Mouse (Mus musculus): ENCODE data around the gene Tmem158.
A peak's percentile ranks its signal among the peaks of the same experiment; 100 is the strongest.

Tmem158 gene

DNA sequence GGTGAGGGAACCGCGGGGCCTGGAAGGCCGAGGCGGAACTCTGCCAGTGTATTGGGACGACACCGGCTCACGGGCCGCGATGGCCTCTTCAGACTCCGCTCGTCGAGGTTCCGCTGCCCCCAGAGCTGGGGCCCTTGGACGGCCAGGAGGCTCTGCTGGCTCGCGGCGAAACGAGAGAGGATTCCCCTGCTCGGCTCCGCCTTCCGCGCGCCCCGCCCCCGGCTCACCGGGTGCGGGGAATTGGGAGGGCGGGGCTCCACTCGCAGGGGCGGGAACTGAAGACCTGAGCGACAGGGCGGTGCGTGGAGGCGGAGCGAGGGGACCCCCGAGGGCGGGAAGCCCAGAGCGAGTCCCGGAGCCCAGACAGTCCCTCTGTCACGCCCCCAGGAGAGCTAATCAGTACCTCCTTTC, at the start of gene Tmem158:
Gene Tmem158, minus strand, starts transcription at position 154 of the 411 bp plus-strand sequence.
- peak; percentile 93 for DNase-seq

DNA sequence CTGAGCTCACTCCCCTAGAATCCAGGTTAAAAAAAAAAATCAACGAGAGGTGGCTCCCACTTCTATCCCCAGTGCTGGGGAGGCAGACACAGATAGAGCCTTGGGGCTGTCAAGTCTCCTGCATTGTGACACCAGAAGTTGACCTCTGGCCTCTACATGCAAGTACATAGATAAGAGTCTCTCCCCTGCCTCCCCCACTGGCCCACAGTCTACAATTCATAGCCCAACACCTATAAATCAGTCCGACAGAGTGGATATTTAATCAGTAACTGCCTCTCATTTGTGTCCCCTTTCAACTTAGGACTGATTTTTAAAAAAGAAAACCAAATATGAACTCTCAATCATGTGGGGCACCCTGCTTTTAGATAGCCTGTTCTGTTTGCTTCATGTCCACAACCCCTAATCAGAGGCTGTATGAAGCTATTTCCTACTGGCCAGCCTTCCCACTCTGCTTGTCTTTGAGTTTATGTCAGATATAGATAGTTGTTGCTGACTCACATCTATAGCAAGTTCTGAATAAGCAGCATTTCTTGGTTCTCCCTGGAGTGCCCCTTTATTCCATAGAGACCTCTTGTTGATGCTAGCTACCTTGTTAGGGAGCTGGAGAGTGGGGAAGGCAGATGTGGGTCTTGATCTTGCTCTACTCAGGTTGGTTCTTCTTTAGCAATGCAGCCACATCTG, 49.3 kb upstream of the Tmem158 start:
- DNase-seq = no peak

DNA sequence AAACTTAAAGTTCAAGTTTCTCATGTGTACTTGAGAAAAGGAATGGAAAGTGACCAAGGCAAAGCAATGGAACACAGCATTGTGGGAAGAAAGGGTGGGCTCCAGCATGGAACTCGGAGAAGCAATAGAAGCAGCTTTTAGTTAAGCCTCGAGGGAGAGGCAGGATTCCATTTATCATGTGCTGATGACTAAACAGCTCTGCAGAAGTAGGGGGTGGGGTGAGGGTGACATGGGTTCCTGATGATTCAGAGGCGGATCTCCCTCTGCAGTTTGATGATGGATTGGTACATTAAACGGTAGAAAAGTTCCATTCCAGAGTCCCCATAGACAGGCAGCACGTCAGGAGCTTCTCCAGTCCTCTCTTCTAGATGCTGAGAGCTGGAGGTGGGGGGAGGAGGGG, 48.5 kb upstream of the Tmem158 start:
- DNase-seq = no peak

DNA sequence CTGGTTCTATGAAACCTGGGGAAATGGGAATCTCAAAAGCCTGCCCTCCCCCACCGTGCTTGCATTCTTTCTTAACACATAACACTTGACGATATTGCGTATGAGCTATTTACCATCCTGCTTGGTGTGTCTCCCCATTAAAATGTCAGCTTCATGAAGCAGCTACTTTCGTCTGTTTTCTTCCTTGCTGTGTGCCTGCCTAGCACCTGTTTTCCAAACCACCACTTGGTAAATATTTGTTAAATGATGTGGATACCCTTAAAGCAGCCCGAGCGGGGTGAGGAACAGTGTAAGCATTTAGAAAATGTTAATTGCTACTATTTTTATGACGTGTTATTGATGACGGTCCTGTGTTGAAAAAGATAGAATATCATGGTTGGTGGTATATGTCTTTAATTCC, 44.4 kb upstream of the Tmem158 start:
- no peak for DNase-seq

DNA sequence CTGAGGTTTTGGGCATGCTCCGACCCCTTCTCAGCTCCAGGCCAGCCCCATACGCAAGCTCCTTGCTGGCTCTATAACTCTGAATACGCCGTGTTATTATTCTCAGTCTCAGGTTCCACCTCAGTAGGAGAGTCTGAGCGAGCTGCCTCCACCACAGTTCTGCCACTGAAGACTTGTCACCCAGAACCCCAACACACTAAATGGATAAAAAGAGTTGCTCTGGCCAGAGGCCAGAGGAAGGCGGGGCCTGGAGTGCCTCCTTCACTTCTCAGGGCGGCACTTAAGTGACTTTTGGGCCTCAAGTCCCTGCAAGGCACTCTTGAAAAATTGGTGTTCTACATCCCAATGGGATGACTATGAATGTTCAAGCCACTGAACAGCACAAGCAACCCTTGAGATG, 43.4 kb upstream of the Tmem158 start:
- DNase-seq = no peak

DNA sequence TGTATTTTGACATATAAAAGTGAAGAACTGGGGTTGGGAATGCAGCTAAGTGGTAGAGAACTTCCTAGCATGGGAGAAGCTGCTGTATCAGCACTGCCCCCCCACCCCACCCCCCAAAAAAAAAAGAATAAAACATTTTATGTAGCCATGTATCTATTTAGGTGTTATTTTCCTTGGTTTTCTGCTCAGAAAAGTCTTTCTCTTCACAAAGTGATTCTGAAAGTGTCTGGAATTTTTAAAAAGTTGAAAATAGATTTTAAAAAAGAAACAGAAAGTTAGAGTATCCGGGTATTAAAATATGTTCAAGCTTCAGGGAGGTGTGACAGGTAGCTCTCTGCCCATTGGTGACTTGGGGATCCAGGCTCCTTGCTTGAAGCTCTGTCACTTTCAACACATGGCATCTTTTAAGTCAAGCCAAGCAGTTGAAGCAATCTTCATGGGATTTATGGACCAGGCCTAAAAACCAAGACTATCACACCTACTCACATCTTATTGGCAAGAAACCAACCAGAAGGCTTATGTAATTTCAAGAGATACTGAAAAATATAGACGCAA, 42.3 kb upstream of the Tmem158 start:
- DNase-seq = no peak

DNA sequence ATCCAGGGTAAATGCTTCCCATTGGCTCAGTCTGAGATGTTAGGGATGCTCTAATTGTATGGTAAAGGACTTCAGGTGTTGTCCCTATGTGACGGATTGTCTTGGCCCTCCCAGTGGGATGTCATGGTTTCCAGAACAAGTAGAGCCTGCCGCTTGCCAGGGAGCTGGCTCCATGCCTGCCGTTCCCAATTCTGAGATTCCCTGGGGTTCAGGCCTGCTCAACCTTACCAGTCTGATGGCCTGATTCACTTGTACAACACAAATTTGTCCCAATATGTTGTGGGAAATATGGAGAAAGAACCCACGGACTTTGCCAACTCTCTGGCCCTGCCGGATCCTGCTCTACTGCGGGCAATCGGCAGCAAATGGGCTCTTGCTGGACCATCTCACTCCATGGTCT, 37.3 kb upstream of the Tmem158 start:
- DNase-seq = no peak

DNA sequence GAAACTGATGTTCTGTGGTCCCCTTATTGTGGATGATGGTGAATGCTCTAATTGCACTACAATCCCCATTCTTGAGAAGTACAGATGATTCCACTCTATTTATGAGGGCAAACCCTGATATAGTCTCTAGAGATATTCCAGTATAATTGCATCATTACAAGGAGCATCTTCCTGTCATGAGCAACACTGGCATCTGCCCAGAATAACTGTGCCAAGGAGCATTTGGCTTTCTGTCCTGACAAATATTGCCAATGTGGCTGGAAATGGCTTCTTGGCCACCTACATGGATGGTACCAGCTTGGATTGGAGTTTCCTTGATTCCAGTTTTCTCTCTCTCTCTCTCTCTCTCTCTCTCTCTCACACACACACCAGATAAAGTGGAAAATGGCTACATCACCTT, 35.7 kb upstream of the Tmem158 start:
- no peak for DNase-seq

DNA sequence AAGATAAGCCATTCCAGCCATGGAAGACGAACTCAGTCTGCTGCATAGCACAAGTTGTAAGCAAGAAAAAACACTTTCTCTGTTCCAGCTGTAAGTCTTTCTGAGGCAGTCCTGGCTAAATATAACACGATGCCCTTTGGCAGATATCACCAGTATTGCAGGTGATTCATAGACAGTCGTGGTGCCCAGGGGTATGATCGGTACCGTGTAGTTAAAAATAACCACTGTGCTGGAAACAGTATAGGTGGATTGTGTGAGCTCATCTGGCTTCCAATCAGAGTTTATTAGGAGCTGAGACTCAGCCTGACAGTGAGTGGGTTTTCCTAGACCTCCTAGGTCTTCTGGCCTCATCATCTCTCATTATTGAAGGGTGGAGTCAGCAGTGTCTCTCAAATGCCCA, 34.0 kb upstream of the Tmem158 start:
- no peak for DNase-seq

DNA sequence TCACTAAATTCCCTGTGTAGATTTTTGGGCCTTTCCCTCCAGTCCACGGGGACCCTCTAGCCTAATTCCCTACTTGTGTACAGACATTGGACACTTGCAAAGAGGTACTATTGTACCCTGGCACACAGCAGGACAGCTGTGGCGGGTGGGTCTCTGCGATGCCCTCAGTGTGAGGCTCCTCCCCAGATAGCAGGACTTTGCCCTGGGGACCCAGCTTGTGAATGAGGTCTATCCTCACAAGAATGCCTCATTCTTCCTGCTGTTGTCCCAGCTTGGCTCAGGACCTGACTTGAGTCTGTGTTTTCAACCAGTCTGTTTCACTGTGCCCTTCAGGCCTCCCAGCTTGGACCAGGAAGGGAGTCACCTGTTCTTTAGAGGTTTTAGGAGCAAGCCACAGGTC, 27.8 kb upstream of the Tmem158 start:
- DNase-seq = no peak

DNA sequence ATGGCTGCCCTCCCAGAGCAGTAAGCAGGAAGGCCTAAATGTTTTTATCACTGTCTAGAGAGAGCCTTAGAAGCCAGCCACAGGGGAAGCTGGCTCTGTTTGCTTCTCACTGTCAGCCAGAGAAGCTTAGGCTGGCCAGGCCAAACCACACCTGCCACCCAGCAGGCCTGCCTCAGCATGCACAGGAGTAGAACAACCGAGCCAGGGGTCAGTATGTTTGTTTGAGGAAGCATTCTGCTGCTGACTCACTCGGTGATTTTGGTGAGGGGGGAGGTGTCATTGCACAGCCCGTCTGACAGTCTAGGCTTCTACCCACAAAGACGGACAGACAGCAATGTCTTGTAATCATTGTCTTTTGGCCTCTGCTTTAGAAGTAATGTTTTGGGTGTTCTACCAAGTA, 25.1 kb upstream of the Tmem158 start:
- no peak for DNase-seq

DNA sequence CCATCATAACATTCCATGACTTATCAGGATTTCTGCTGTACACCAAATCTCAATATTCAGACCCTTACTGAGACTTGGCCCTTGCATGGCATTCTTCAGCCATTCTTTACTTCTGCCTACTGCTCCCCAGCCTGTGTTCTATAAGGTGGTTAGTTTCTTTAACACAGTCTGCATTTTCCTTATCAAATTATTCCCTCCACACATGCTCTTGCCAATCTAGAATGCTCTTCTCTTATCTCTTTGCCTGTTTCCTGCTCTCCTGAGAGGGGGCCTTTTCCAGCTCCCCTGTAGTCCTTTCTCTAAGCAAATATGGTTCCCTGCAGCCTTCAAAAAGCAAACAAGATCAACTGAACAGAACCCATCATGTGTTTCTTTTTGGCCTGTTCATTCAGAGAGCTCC, 20.2 kb upstream of the Tmem158 start:
- no peak for DNase-seq

DNA sequence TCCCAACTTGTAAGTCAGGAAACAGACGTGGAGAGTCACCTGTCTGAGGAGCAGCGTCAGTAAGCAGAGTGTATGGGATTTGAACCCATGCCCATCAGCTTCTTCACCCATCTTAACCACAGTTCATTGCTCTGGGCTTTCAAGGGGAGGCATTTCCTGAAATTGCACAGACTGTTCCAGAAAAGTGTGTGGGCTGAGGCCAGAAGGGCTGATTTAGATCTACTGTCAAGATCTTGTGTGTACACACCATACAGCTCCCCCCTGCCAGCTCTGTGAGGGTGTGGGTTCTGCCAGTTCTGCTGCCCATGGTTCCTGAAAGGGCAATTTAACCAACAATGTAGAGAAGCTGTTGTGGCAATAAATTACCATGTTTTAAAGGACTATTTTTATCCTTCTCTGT, 17.4 kb upstream of the Tmem158 start:
- DNase-seq = no peak

DNA sequence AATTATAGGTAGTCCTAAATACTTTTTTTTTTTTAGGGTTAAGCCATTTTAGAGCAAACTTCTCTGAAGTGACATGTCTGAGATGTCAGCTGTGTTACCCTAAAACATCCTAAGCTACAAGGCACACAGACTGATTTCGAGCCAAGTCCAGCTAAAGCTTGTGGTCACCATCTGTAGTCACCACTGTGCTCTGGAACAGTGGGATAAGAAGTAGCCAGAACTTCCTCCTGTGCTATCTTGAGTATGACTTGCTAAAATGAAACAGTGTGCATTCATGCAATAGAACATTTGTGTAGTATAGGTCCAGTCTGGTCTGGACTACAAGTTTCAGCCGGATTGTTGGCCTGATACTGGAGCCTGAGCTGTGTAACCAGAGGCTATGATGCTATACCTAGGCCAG, 14.8 kb upstream of the Tmem158 start:
- no peak for DNase-seq

DNA sequence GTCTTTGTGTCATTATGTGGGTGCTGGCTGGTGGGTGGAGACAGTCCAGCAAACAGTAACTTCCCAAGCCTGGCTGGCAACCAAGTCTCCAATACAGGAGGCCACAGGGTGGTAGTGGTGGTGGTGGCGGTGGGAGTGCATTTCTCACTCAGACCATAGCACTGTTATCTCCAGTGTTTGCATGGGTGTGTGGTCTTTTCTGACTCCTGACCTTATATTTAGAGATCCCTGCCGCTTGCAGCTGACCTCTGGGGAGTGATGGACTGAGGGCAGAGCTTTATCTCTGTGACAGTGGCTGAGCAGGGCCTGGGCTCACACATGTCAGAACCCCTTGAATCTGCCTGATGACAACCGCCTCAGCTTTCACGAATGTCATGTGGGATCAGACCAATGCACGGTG, 14.1 kb upstream of the Tmem158 start:
- no peak for DNase-seq

DNA sequence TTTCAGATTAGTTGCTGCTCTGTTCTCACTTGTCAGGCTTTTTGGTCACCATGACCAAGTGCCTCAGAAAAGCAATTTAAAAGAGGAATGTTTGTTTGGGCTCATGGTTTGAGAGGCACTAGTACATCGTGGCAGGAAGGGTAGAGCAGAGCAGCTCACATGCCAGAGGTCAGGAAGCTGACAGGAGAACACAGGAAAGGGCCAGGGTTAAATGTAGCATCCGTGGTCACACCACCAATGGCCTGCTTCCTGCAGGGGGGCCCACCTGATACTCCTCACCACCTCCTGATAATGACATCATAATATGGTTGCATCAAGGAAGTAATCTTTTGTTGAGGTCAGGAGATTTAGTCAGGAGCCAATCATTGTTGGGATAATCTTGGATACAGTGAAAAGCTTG, 13.3 kb upstream of the Tmem158 start:
- DNase-seq = no peak

DNA sequence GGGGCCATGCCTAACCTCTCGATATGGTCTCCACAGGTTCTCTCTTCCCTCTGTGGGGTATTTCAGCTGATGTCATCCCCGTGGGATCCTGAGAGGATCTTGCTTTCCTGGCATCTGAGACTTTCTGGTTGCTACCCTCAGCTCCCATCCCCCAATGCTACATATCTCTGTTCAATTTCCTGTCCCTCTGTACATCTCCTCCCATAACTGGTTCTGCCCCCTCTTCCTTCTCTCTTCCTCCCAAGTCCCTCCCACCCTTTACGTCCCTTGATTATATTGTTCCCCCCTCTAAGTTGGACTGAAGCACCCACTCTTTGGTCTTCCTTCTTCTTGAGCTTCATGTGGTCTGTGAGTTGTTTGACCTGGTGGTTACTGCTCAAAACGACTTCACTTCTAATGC, 11.0 kb upstream of the Tmem158 start:
- DNase-seq = no peak

DNA sequence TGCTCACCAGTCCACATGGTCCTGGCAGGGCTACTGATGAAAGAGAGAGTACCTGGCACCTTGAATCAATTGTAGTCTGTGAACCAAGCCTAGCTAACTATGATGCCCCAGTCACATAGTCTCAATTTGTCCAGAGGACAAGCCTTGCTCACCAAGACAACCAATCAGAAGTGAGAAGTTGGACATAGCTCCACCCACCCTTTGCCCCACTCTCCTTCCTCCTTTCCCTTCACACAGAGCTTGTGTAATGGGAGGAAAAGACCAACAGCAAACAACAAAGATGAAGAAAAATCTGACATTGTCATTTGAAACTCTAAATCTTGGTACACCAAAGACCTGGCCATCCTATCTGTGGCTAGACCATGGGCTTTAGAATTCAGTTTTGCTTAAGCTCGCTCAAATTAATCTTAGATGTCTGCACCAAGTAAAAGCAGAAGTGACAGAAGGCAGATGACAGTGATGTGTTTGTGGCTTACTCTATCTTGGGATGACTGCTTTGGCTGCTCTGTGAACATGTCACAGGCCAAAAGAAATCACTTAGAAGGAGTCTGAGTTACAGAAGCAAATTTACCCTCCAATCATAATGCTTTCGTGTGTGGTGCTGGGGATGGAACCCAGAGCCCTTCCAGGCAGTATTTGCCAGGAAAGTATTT, 9.5 kb upstream of the Tmem158 start:
- DNase-seq = no peak

DNA sequence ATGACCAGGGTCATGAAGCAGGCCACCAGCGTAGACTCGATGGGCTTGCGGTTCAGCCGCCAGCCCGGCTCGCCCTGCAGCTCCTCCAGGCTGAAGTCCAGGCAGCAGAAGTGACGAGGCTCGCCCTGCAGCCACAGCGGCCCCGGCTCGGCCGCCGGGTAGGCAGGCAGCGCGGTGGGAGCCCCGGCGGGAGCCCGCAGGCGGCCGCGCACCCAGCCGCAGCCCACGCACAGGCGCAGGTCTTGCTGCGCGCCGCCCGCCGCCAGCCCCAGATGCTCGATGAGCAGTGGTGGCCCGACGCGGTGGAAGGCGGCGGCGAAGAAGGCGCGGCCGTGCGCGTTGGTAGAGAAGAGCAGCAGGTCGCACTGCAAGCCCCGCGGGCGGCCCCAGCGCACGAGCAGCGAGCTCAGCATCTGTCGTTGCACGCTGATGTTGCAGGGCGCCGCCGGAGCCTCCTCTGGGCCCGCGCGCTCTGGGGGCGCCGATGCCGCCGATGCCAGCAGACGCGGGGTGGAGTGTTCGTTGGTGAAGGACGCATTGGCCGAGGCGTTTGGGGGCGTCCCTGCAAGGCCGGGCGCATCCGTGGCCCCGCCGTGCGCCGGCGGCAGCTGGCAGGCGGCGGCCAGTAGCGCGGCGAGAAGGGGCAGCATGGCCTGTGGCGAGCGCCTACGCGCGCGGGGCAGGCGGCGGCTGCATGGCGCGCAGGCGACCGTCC, 511 bp downstream of the Tmem158 start:
- peak; percentile 68 for DNase-seq

DNA sequence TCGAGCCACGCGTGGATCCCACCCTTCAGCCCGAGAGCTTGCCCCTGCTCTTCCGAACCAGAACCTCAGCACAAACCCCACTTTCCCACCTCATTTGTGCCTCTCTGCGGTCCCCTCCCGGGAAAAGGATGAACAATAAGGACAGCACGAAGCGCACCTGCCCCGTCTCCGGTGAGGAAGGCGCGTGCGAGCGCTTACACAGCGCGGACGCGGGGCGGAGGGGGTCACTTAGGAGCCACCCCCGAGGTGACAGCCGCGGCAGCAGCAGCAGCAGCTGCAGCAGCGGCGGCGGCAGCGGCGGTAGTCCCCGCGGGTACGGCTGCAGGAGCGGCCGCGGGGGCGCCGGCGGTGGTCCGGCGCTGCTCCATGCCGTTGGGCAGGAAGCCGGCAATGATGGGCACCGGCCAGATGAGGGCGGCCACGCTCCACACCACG, 1.1 kb downstream of the Tmem158 start:
- peak; percentile 90 for DNase-seq

DNA sequence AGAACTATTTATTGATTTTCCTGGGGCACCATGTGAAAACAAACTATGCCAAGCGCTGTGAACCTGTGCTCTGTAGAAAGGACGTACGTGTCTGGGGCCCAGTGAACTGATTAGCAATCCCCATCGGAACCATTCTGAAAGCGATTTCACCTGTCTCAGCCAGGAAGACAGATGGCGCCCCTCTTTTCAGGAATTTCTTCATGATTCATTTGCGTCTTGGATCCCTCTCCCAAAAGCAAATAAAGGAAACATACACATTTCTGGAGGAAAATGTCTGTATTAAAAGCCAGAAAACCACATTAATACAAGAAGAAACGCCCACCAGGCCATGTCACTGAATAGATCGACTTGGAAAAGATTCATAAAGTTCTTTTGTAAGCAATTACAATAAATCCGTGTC, 1.8 kb downstream of the Tmem158 start:
- DNase-seq = no peak

DNA sequence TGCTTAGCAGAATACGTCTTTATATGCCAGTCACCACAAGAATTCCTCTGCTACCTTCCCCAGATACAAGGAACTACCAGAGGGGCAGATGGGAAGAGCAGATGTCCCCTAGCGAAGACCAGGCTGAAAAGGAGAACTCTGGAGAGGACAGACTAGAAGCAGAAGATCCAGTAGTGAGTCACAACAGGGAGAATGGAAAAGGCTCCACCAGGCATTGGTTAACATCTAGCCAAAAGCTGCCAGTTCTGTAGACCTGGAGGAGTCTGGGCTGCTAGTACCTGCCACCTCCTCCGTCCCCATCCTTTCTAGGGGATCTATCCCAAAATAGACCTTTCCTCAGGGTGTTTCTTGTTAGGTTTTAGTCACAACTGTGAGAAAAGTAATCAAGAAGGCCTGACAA, 4.8 kb downstream of the Tmem158 start:
- DNase-seq = no peak

DNA sequence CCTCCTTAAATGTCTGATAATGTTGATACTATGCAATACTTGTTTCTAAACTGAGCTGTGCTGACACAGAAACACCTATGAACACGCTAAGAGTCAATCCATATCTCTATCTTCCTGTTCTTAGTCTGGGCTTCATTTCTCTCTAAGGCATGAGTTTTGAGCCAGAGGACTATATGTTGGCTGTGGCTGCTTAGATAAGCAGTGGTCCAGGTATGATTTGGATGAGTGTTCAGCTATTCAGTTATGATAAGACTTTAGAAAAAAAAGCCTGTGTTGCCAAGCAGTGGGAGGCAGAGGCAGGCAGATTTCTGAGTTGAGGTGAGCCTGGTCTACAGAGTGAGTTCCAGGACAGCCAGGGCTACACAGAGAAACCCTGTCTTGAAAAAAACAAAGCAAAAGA, 12.6 kb downstream of the Tmem158 start:
- no peak for DNase-seq

DNA sequence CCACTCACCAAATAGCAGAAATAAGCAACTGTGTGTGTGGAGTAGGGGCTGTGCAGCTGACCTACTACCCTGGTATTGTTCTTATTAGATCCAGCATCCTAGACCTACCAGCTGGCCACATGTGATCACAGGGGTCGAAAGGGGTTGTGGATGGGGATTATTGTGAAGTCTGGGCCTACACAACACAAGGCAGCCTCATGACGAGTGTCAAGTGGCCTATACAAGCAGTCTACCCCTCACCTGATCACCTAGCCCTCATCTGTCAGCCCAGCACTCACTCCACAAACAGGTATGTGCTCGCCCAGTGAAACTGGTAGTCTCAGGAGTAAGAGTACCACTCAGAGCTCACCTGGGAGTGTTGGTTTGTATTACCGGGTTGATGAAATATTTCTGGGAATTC, 15.4 kb downstream of the Tmem158 start:
- no peak for DNase-seq

All from kidney, postnatal 10 days (tissue).